Mouse (Mus musculus) spleen, adult 2 months (tissue): ENCODE measurements around the gene Magi1. TPM values are rescaled to one million over a fixed set of nuclear protein-coding genes. Genes with fewer than 3 reads are reported as not detected.

Experiments used
- DNase-seq, 2 experiments: peaks; one replicate each; pipeline versions ENCODE4 v3.0.0 to v3.0.0-alpha.2; 2012 to 2021; ENCODE audit warnings: low spot score in 2 of 2, low read depth in 1 of 2
- H3K27ac ChIP-seq: fragments of 200-500 bp; 2 replicates; pipeline ENCODE4 v1.5.1; 2012; ENCODE audit warnings: low read length, inconsistent platforms; ENCODE audit not compliant: insufficient read depth
- H3K27me3 ChIP-seq: fragments of 200-500 bp; 2 replicates; pipeline ENCODE4 v1.6.1; 2012; ENCODE audit warnings: mild to moderate bottlenecking, moderate library complexity, low read length, inconsistent platforms; ENCODE audit not compliant: control insufficient read depth, insufficient read depth
- H3K36me3 ChIP-seq: fragments of 200-500 bp; 2 replicates; pipeline ENCODE4 v1.6.1; 2012; ENCODE audit warnings: mild to moderate bottlenecking, low read length, inconsistent platforms; ENCODE audit not compliant: control insufficient read depth, insufficient read depth
- H3K4me1 ChIP-seq: fragments of 200-500 bp; 2 replicates; pipeline ENCODE4 v1.6.1; 2011; ENCODE audit warnings: inconsistent platforms; ENCODE audit not compliant: control insufficient read depth, insufficient read depth, insufficient read length
- H3K4me3 ChIP-seq: fragments of 200-500 bp; 2 replicates; pipeline ENCODE4 v1.5.1; 2011; ENCODE audit warnings: mild to moderate bottlenecking, inconsistent platforms; ENCODE audit not compliant: insufficient read depth, insufficient read length; ENCODE audit errors: extremely low read depth
- CTCF ChIP-seq: fragments of 200-500 bp; IDR thresholded peaks from 2 replicates; pipeline ENCODE4 v1.5.1; 2011; ENCODE audit warnings: mild to moderate bottlenecking, inconsistent platforms; ENCODE audit not compliant: insufficient read depth, insufficient read length, insufficient replicate concordance; ENCODE audit errors: extremely low read depth
- POLR2A ChIP-seq: fragments of 200-500 bp; IDR thresholded peaks from 2 replicates; pipeline ENCODE4 v1.6.1; 2011; ENCODE audit warnings: low read depth, low read length, inconsistent platforms
- WGBS: fragments of 180-500 bp; shearing (Covaris S2); methylation state at CpG from one replicate; pipeline ENCODE4 v1.1.7; 2018; 5-methylcytosine and 5-hydroxymethylcytosine counted together
- polyA plus RNA-seq: library from polyadenylated mRNA; depleted of rRNA; stranded (reverse); fragments of >200 nt; gene quantifications from 2 replicates; pipeline ENCODE4 v1.2.3, GENCODE M21; 2012

Magi1 gene
- polyA plus RNA-seq, 1 experiment: 1.6 TPM

DNA sequence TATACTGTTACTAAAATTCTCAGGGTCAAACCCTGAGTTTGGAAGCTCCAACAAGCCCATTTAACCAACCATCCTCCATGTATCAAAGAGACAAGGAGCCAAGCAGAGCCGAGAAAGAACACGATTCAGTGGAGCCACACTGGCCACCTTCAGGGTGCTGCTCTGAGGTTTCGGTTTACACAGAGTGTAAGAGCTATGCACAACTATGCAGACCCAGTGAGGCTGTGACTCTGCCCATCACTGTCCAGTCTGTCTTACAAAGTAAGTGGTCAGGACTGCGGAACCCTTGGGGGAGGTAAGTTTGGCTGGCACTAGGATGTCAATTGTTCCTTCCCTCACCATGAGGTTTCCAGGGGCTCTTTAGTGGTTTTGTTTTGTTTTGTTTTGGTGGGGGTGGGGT lies 465.2 kb downstream of the Magi1 start:
- no peak overlapping the region for H3K27ac ChIP-seq
- no peak for DNase-seq
- WGBS: 88% methylated on average over 4 of the region's 4 CpGs

DNA sequence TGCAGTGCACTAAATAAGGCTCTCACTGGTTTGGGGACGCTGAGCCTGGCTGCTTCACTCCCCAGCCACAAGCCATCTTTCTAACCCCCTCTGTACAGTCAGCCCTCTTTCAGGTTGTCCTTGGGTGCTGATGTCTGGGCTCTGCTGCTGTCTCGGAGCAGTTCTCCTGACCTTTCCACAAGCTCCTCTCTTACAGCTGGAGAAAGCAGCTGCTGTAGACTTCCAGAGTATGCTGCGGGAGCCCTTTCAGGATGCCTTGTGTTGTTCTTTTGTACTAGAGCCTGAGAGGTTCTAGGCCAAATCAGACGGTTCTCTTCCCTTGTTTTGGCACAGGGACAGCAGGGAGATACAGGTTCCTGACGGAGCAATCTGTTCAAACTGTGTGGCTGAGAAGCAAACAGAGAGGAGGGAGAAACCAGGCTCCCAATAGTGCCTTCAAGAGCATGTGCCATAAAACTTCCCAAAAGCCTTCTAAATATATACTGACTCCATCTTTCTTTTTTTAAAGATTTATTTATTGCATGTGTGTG lies 478.2 kb downstream of the Magi1 start:
- H3K4me1 ChIP-seq: no peaks in the 10 kb centered on the region; the same call in 1 of the 2 replicates
- TF ChIP-seq CTCF: no peak
- TF ChIP-seq POLR2A: no peak
- no peak overlapping the region for H3K4me3 ChIP-seq
- H3K27ac ChIP-seq: no peak overlapping the region
- no peak for DNase-seq
- WGBS: 85% methylated on average over 5 of the region's 5 CpGs
- no peaks in the 10 kb centered on the region for H3K36me3 ChIP-seq
- no peaks in the 10 kb centered on the region for H3K27me3 ChIP-seq

More for the DNA sequence above, 465.2 kb downstream of the Magi1 start:
- H3K4me3 ChIP-seq: no peak overlapping the region
- no peaks in the 10 kb centered on the region for H3K36me3 ChIP-seq
- TF ChIP-seq CTCF: no peak
- TF ChIP-seq POLR2A: no peak
- H3K27me3 ChIP-seq: no peaks in the 10 kb centered on the region
- H3K4me1 ChIP-seq: no peaks in the 10 kb centered on the region

DNA sequence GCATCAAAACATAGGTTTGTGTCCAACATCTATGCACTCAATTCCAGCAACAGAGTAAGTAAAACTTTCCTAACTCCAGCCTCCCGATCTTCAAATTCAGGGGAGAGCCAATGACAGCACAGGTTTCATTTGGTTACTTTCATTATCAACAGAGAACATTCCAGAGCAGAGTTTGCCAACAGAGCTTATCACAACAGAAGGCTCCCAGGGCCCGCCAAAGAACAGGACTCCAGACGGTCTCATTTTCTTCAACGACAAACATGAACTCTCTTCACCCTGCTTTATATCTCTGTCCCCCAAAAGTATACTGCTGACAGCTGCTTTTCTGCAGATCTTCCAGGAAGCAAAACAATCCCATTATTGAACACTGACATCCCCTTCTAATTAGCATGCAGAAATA lies 481.3 kb downstream of the Magi1 start:
- Histone ChIP-seq H3K36me3 (no peaks in the 10 kb centered on the region), H3K4me1 (no peaks in the 10 kb centered on the region; the same call in 1 of the 2 replicates), H3K27ac (no peak overlapping the region), H3K27me3 (no peaks in the 10 kb centered on the region), H3K4me3 (no peak overlapping the region)
- no peak for DNase-seq
- WGBS: 81% methylated on average over 4 of the region's 4 CpGs
- TF ChIP-seq POLR2A (no peak), CTCF (no peak)

DNA sequence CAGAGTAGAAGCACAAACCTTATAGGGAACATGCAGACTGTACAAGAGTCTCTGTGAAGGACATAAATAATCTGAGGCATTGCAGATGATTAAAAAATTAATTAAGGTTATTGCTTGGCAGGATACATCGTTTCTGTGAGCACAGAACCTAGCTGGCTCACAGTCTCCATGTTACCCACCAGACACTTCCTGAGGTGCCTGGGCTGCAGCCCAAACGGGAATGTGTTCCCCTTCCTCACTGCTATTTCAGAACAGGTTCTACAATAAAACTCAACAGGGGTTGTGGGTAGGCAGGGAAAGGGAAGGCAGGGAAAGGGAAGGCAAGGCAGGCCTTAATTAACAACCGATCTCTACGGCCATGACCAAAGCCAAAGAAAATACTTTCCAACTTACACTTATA lies 483.3 kb downstream of the Magi1 start:
- 62% methylated on average over 4 of the region's 4 CpGs for WGBS

DNA sequence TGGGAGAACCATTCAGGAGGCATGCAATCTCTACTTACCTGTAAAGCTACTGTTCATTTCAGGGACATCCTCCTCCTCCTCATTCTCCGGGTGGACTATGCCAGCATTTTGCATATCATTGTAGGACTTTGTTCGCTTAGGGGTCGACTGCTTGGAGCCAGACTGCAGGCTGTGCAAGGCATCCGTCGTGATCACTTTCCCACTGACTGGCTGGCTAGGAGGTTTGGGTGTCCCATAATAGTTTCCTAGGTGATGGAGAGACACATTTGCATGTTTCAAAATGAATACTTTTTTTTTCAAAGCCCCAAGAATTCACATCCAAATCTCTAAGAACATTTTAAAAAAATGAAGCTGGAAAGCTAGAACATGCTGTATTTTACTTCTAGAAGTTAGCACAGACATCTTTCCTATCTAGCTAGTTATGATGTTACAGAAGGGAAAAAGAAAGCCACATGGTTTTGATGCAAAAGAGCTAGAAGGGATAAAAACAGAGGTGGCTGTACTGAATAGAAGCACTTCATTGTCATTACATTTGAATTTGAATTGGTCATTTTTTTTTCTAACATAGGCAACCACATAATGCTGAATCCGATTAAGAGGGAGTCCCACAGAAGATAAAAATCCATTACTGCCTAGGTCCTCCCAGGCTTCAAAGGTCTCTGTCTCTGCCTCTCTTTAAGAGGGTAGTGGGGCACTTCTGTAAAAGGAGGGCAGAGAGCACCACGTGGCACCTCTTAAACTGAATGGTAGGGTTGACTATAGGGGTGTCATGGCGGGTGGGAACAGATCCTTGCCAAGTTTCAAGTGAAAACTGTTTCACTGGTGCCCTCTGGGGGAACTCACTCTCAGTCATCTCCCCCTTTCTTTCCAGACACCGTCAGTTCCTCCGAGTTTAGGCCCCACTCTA lies 491.2 kb downstream of the Magi1 start:
- H3K4me1 ChIP-seq: no peaks in the 10 kb centered on the region
- no peaks in the 10 kb centered on the region for H3K27me3 ChIP-seq
- 89% methylated on average over 10 of the region's 10 CpGs for WGBS
- no peak for DNase-seq
- no peaks in the 10 kb centered on the region for H3K36me3 ChIP-seq
- no peak overlapping the region for H3K4me3 ChIP-seq
- TF ChIP-seq POLR2A: no peak
- no peak for TF ChIP-seq CTCF
- H3K27ac ChIP-seq: no peak overlapping the region

More for the DNA sequence above, 483.3 kb downstream of the Magi1 start:
- TF ChIP-seq CTCF: no peak
- TF ChIP-seq POLR2A: no peak
- no peaks in the 10 kb centered on the region for H3K27me3 ChIP-seq
- H3K4me1 ChIP-seq: no peaks in the 10 kb centered on the region; the same call in 1 of the 2 replicates
- no peak overlapping the region for H3K27ac ChIP-seq
- H3K4me3 ChIP-seq: no peak overlapping the region
- DNase-seq: no peak
- no peaks in the 10 kb centered on the region for H3K36me3 ChIP-seq

DNA sequence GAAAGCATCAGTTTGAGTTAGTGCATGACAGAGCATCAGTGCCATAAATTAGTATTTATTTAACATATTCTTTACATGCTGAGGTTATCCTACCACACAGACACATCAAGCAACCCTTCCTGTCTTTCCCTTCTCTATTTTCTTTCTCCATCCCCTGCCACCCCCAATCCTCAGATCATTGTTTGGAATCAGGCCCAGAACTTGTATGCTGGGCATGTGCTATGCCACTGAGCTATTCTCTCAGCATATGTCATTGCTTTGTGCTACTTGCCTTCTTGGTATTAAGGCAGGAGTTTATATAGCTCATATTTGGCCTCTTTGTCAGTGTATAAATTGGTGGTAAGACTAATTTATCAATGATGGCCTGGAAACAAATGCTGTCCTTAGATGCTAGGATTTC lies 494.0 kb downstream of the Magi1 start:
- Histone ChIP-seq H3K4me1 (no peaks in the 10 kb centered on the region), H3K36me3 (no peaks in the 10 kb centered on the region), H3K27ac (no peak overlapping the region), H3K27me3 (no peaks in the 10 kb centered on the region), H3K4me3 (no peak overlapping the region)
- no peak for DNase-seq
- no peak for TF ChIP-seq POLR2A
- no peak for TF ChIP-seq CTCF

DNA sequence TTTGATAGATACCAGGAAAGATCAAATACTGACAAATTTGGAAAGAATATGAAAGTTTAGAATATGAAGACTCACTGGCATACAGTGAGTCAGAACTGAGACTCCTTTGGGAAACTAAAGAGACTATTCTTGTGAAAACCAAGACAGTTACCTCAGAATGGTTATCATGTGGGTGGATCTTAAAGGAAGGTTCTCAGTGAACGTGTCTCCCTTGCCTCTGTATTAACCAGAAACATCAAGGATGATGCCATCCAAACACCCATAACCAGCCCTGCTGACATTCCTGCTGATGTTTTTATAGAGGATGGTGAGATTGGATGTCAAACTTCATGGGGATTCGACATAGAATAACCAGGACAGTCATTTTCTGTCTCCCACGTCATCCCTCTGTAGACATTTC lies 496.7 kb downstream of the Magi1 start:
- TF ChIP-seq CTCF (no peak), POLR2A (no peak)
- DNase-seq: no peak

More for the DNA sequence above, 496.7 kb downstream of the Magi1 start:
- no peak overlapping the region for H3K27ac ChIP-seq
- no peaks in the 10 kb centered on the region for H3K27me3 ChIP-seq
- no peaks in the 10 kb centered on the region for H3K4me1 ChIP-seq
- no peaks in the 10 kb centered on the region for H3K36me3 ChIP-seq
- WGBS: 84% methylated on average over 3 of the region's 3 CpGs
- H3K4me3 ChIP-seq: no peak overlapping the region
